Mouse (Mus musculus) thymus, postnatal 14 days (tissue): ENCODE results near the gene Morf4l1.
"Not testable (repeated sequence)": the region's sequence is repeated elsewhere in the genome, so short reads cannot be mapped to it uniquely, and the experiment has no call there.

Experiments used
- DNase-seq: peaks from one replicate; pipeline ENCODE4 v3.0.0; 2021

Gene Morf4l1

GRCm38 (mm10) chr9:90059828-90060573 is 54.6 kb downstream of the Morf4l1 start:
- DNase-seq = no peak

- no peak for DNase-seq
These were observed 57.9 kb downstream of the Morf4l1 start for GRCm38 (mm10) chr9:90056716-90057115.

- DNase-seq = no peak
These were observed 58.7 kb downstream of the Morf4l1 start for GRCm38 (mm10) chr9:90055911-90056310.

- no peak for DNase-seq
These were observed 59.2 kb downstream of the Morf4l1 start for GRCm38 (mm10) chr9:90055409-90055808.

GRCm38 (mm10) chr9:90054371-90055145 is 60.0 kb downstream of the Morf4l1 start:
- peak; percentile 9 for DNase-seq

GRCm38 (mm10) chr9:90053852-90054251 is 60.7 kb downstream of the Morf4l1 start, which contains the start of gene Ctsh:
Gene Ctsh, plus strand, starts transcription at chr9:90054152.
- DNase-seq = no peak

GRCm38 (mm10) chr9:90047937-90048627 is 66.5 kb downstream of the Morf4l1 start:
- no peak for DNase-seq

GRCm38 (mm10) chr9:90045191-90045590 is 69.4 kb downstream of the Morf4l1 start:
- no peak for DNase-seq

GRCm38 (mm10) chr9:90042906-90043305 is 71.7 kb downstream of the Morf4l1 start:
- not testable (repeated sequence) for DNase-seq
